Mouse (Mus musculus) myocyte (in vitro differentiated cells): ENCODE data around the gene Rabl3. TPM values are rescaled to one million over a fixed set of nuclear protein-coding genes. Genes with fewer than 3 reads are reported as not detected.

Experiments
- H3K27me3 ChIP-seq: one replicate; pipeline ENCODE4 v1.6.1; 2011; ENCODE audit not compliant: control insufficient read depth, insufficient read depth, insufficient read length
- H3K36me3 ChIP-seq: one replicate; pipeline ENCODE4 v1.6.1; 2011; ENCODE audit not compliant: control insufficient read depth, insufficient read depth
- H3K4me2 ChIP-seq: one replicate; pipeline ENCODE4 v1.6.1; 2011; ENCODE audit warnings: low read depth, control low read depth
- H3K4me3 ChIP-seq: one replicate; pipeline ENCODE4 v1.5.1; 2011; ENCODE audit warnings: mild to moderate bottlenecking, control low read depth, moderate library complexity
- H3K79me2 ChIP-seq: one replicate; pipeline ENCODE4 v1.6.1; 2011; ENCODE audit not compliant: control insufficient read depth, insufficient read depth
- H3ac ChIP-seq: one replicate; pipeline ENCODE4 v1.6.1; 2011; ENCODE audit not compliant: control insufficient read depth, insufficient read length
- CEBPB ChIP-seq: IDR thresholded peaks from 2 replicates; pipeline ENCODE4 v1.6.1; 2011; ENCODE audit warnings: mild to moderate bottlenecking, moderate library complexity; ENCODE audit not compliant: poor library complexity, insufficient read depth, severe bottlenecking
- E2F4 ChIP-seq: IDR thresholded peaks from one replicate; pipeline ENCODE4 v1.6.1; 2011; ENCODE audit warnings: mild to moderate bottlenecking, control low read depth, moderate library complexity; ENCODE audit not compliant: insufficient read depth
- MAX ChIP-seq: IDR thresholded peaks from one replicate; pipeline ENCODE4 v1.6.1; 2011; ENCODE audit warnings: low read depth, mild to moderate bottlenecking, control low read depth
- MYOD1 ChIP-seq, 3 experiments: IDR thresholded peaks; one replicate each; pipeline ENCODE4 v1.6.1; 2011; ENCODE audit warnings: control low read depth in 2 of 3, low read depth in 2 of 3, mild to moderate bottlenecking in 2 of 3, moderate library complexity in 1 of 3; ENCODE audit not compliant: insufficient read length in 2 of 3, control insufficient read depth in 1 of 3
- MYOG ChIP-seq, 3 experiments: IDR thresholded peaks; one replicate each; pipeline ENCODE4 v1.6.1; 2011; ENCODE audit warnings: control low read depth in 2 of 3, low read depth in 2 of 3, mild to moderate bottlenecking in 2 of 3; ENCODE audit not compliant: insufficient read length in 2 of 3, control insufficient read depth in 1 of 3, insufficient read depth in 1 of 3
- POLR2A ChIP-seq: IDR thresholded peaks from one replicate; pipeline ENCODE4 v1.6.1; 2011; ENCODE audit warnings: low read depth, mild to moderate bottlenecking, control low read depth, moderate library complexity; ENCODE audit not compliant: insufficient read length
- POLR2AphosphoS2 ChIP-seq: IDR thresholded peaks from one replicate; pipeline ENCODE4 v1.6.1; 2011; ENCODE audit warnings: low read depth, control low read depth; ENCODE audit not compliant: insufficient read length
- REST ChIP-seq: IDR thresholded peaks from one replicate; pipeline ENCODE4 v1.6.1; 2011; ENCODE audit warnings: mild to moderate bottlenecking, control low read depth, moderate library complexity; ENCODE audit not compliant: insufficient read depth, insufficient read length
- SRF ChIP-seq: IDR thresholded peaks from one replicate; pipeline ENCODE4 v1.6.1; 2011; ENCODE audit warnings: low read depth; ENCODE audit not compliant: control insufficient read depth, insufficient read length
- TCF12 ChIP-seq: IDR thresholded peaks from one replicate; pipeline ENCODE4 v1.6.1; 2011; ENCODE audit warnings: mild to moderate bottlenecking, control low read depth; ENCODE audit not compliant: poor library complexity, insufficient read depth, severe bottlenecking
- TCF3 ChIP-seq: IDR thresholded peaks from one replicate; pipeline ENCODE4 v1.6.1; 2011; ENCODE audit warnings: low read depth, control low read depth; ENCODE audit not compliant: insufficient read length
- USF1 ChIP-seq: IDR thresholded peaks from one replicate; pipeline ENCODE4 v1.6.1; 2011; ENCODE audit warnings: low read depth, mild to moderate bottlenecking, control low read depth, moderate library complexity
- polyA plus RNA-seq: library from polyadenylated mRNA; unstranded; fragments of >200 nt; fragmentation: generic; extraction: Trizol; gene quantifications from one replicate; pipeline ENCODE4 v1.2.1, GENCODE M21; 2012; ENCODE audit warnings: missing spikeins

Gene Rabl3
- polyA plus RNA-seq, 1 experiment = 6.0 TPM

GRCm38 (mm10) chr16:37579591-37579990, 39.9 kb downstream of the Rabl3 start:
- Histone ChIP-seq H3ac (no peak overlapping the region), H3K79me2 (no peaks in the 10 kb centered on the region), H3K4me2 (no peak overlapping the region), H3K4me3 (no peak overlapping the region), H3K27me3 (no peaks in the 10 kb centered on the region), H3K36me3 (no peaks in the 10 kb centered on the region)
- TF ChIP-seq SRF (no peak), MYOG (IDR thresholded peaks at IDR 0.05; ENCODE audit: control insufficient read depth in 1 of 3, insufficient read depth in 1 of 3, insufficient read length in 2 of 3, low read depth in 2 of 3) (no peak), CEBPB (no peak), TCF3 (no peak), POLR2A (no peak), TCF12 (no peak), MAX (no peak), MYOD1 (IDR thresholded peaks at IDR 0.05; ENCODE audit: control insufficient read depth in 1 of 3, insufficient read length in 2 of 3, low read depth in 2 of 3) (no peak), USF1 (no peak), POLR2AphosphoS2 (no peak)

GRCm38 (mm10) chr16:37579994-37580393, 40.3 kb downstream of the Rabl3 start, which contains the start of gene Hgd:
Gene Hgd, plus strand, starts transcription at chr16:37580153.
- Histone ChIP-seq H3K4me2 (no peak within 1 kb of the TSS), H3K36me3 (no peaks in the 10 kb centered on the region), H3ac (no peak within 1 kb of the TSS), H3K27me3 (no peaks in the 10 kb centered on the region), H3K4me3 (no peak within 1 kb of the TSS), H3K79me2 (no peaks in the 10 kb centered on the region)
- TF ChIP-seq USF1 = no peak
- no peak for TF ChIP-seq TCF12
- no peak for TF ChIP-seq SRF
- no peak for TF ChIP-seq CEBPB
- TF ChIP-seq MYOD1 (IDR thresholded peaks at IDR 0.05; ENCODE audit: control insufficient read depth in 1 of 3, insufficient read length in 2 of 3, low read depth in 2 of 3) = no peak
- TF ChIP-seq POLR2A = no peak
- no peak for TF ChIP-seq MYOG (IDR thresholded peaks at IDR 0.05; ENCODE audit: control insufficient read depth in 1 of 3, insufficient read depth in 1 of 3, insufficient read length in 2 of 3, low read depth in 2 of 3)
- TF ChIP-seq POLR2AphosphoS2 = no peak

- TF ChIP-seq MYOG (IDR thresholded peaks at IDR 0.05; ENCODE audit: control insufficient read depth in 1 of 3, insufficient read depth in 1 of 3, insufficient read length in 2 of 3, low read depth in 2 of 3) (no peak), POLR2A (no peak), USF1 (no peak), TCF3 (no peak), MAX (no peak), SRF (no peak), REST (no peak), TCF12 (no peak), POLR2AphosphoS2 (no peak), CEBPB (no peak), E2F4 (no peak), MYOD1 (IDR thresholded peaks at IDR 0.05; ENCODE audit: control insufficient read depth in 1 of 3, insufficient read length in 2 of 3, low read depth in 2 of 3) (no peak)
- no peak overlapping the region for H3ac ChIP-seq
These were observed 41.0 kb downstream of the Rabl3 start for GRCm38 (mm10) chr16:37580651-37581050.

GRCm38 (mm10) chr16:37581901-37582300, 42.2 kb downstream of the Rabl3 start:
- no peak overlapping the region for H3ac ChIP-seq
- no peak for TF ChIP-seq MAX
- TF ChIP-seq MYOG (IDR thresholded peaks at IDR 0.05; ENCODE audit: control insufficient read depth in 1 of 3, insufficient read depth in 1 of 3, insufficient read length in 2 of 3, low read depth in 2 of 3) = no peak
- no peak for TF ChIP-seq USF1
- no peak for TF ChIP-seq MYOD1 (IDR thresholded peaks at IDR 0.05; ENCODE audit: control insufficient read depth in 1 of 3, insufficient read length in 2 of 3, low read depth in 2 of 3)
- TF ChIP-seq TCF3 = no peak
- no peak for TF ChIP-seq CEBPB
- H3K36me3 ChIP-seq = no peaks in the 10 kb centered on the region
- no peak overlapping the region for H3K4me2 ChIP-seq
- no peak overlapping the region for H3K4me3 ChIP-seq
- H3K79me2 ChIP-seq = no peaks in the 10 kb centered on the region
- H3K27me3 ChIP-seq = no peaks in the 10 kb centered on the region

More at GRCm38 (mm10) chr16:37580651-37581050, 41.0 kb downstream of the Rabl3 start:
- Histone ChIP-seq H3K27me3 (no peaks in the 10 kb centered on the region), H3K36me3 (no peaks in the 10 kb centered on the region), H3K4me3 (no peak overlapping the region), H3K79me2 (no peaks in the 10 kb centered on the region), H3K4me2 (no peak overlapping the region)

- no peak for TF ChIP-seq USF1
- no peak for TF ChIP-seq SRF
- no peak for TF ChIP-seq MYOG (IDR thresholded peaks at IDR 0.05; ENCODE audit: control insufficient read depth in 1 of 3, insufficient read depth in 1 of 3, insufficient read length in 2 of 3, low read depth in 2 of 3)
- no peak for TF ChIP-seq REST
- TF ChIP-seq MAX = no peak
- no peak for TF ChIP-seq CEBPB
- no peak for TF ChIP-seq MYOD1 (IDR thresholded peaks at IDR 0.05; ENCODE audit: control insufficient read depth in 1 of 3, insufficient read length in 2 of 3, low read depth in 2 of 3)
- no peak for TF ChIP-seq TCF3
- TF ChIP-seq POLR2A = no peak
- TF ChIP-seq POLR2AphosphoS2 = no peak
- no peak for TF ChIP-seq E2F4
- TF ChIP-seq TCF12 = no peak
- H3ac ChIP-seq = no peak overlapping the region
- H3K4me3 ChIP-seq = no peak overlapping the region
- H3K36me3 ChIP-seq = no peaks in the 10 kb centered on the region
- H3K79me2 ChIP-seq = no peaks in the 10 kb centered on the region
- H3K4me2 ChIP-seq = no peak overlapping the region
- no peaks in the 10 kb centered on the region for H3K27me3 ChIP-seq
These were observed 43.6 kb downstream of the Rabl3 start for GRCm38 (mm10) chr16:37583306-37583705.
